Mouse (Mus musculus) testis, adult 2 months (tissue): ENCODE measurements around the gene Dcp1b.

Source experiments
- CTCF ChIP-seq: fragments of 200-500 bp; IDR thresholded peaks from 2 replicates; pipeline ENCODE4 v1.5.1; 2012; ENCODE audit warnings: low read depth, mild to moderate bottlenecking, inconsistent platforms, low read length, moderate library complexity; ENCODE audit not compliant: control insufficient read depth, insufficient read depth, insufficient replicate concordance
- POLR2A ChIP-seq: fragments of 200-500 bp; IDR thresholded peaks from 2 replicates; pipeline ENCODE4 v1.6.1; 2012; ENCODE audit warnings: low read depth, mild to moderate bottlenecking, inconsistent platforms, low read length, moderate library complexity; ENCODE audit not compliant: control insufficient read depth

DNA sequence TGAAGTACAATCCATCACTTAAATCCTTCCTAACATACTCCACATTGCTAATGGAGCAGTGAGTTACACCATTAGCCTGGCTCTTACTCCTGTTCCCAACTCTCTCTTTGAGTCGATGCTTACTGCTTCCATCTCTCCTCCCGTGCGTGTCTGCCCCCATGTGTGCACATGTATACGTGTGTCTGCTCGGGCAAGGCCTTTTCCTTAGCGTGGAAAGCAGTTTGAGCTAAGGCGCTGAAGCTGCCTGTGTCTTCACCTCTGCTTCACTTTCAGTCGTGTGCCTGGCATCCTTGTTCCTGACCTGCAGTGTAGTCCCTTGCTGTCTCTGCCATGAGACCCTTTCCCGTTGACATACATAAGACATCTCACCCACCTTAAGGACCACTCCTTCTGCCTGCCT, 7.2 kb downstream of the Dcp1b start:
- TF ChIP-seq CTCF (no peak), POLR2A (no peak)
